Mouse (Mus musculus): ENCODE results near the gene Rp9.
"Not testable (repeated sequence)": the region's sequence is repeated elsewhere in the genome, so short reads cannot be mapped to it uniquely, and the experiment has no call there.

Gene Rp9

GRCm38 (mm10) chr9:22457142-22457835 is 12.3 kb downstream of the Rp9 start:
- DNase-seq: no peak

GRCm38 (mm10) chr9:22455041-22455440 is 14.5 kb downstream of the Rp9 start:
- no peak for DNase-seq

- DNase-seq: not testable (repeated sequence)
Observed at GRCm38 (mm10) chr9:22453990-22454389, 15.6 kb downstream of the Rp9 start, which contains the start of gene Gm17545. Gene Gm17545, plus strand, starts transcription at chr9:22454290.

- DNase-seq: no peak
Observed at GRCm38 (mm10) chr9:22453501-22453924, 16.0 kb downstream of the Rp9 start.

GRCm38 (mm10) chr9:22452697-22453096 is 16.8 kb downstream of the Rp9 start:
- no peak for DNase-seq

- no peak for DNase-seq
Observed at GRCm38 (mm10) chr9:22449209-22449608, 20.3 kb downstream of the Rp9 start.

- no peak for DNase-seq
Observed at GRCm38 (mm10) chr9:22448420-22448819, 21.1 kb downstream of the Rp9 start.

GRCm38 (mm10) chr9:22447213-22447612 is 22.3 kb downstream of the Rp9 start:
- DNase-seq: no peak

- DNase-seq: no peak
Observed at GRCm38 (mm10) chr9:22445123-22445522, 24.4 kb downstream of the Rp9 start.

GRCm38 (mm10) chr9:22443157-22443556 is 26.4 kb downstream of the Rp9 start:
- DNase-seq: no peak

GRCm38 (mm10) chr9:22438826-22439225 is 30.7 kb downstream of the Rp9 start:
- no peak for DNase-seq

GRCm38 (mm10) chr9:22434101-22434500 is 35.4 kb downstream of the Rp9 start:
- DNase-seq: no peak

GRCm38 (mm10) chr9:22433221-22433620 is 36.3 kb downstream of the Rp9 start:
- DNase-seq: no peak

GRCm38 (mm10) chr9:22430315-22430840 is 39.2 kb downstream of the Rp9 start:
- no peak for DNase-seq

- DNase-seq: no peak
Observed at GRCm38 (mm10) chr9:22429533-22430241, 39.9 kb downstream of the Rp9 start.

GRCm38 (mm10) chr9:22428666-22429410 is 40.7 kb downstream of the Rp9 start:
- DNase-seq: no peak

GRCm38 (mm10) chr9:22428028-22428665 is 41.4 kb downstream of the Rp9 start:
- DNase-seq: no peak

- no peak for DNase-seq
Observed at GRCm38 (mm10) chr9:22424719-22425118, 44.8 kb downstream of the Rp9 start.

- no peak for DNase-seq
Observed at GRCm38 (mm10) chr9:22424196-22424595, 45.3 kb downstream of the Rp9 start.

GRCm38 (mm10) chr9:22423507-22423906 is 46.0 kb downstream of the Rp9 start:
- DNase-seq: no peak

- no peak for DNase-seq
Observed at GRCm38 (mm10) chr9:22422559-22422958, 47.0 kb downstream of the Rp9 start.

- no peak for DNase-seq
Observed at GRCm38 (mm10) chr9:22420491-22420890, 49.1 kb downstream of the Rp9 start.

GRCm38 (mm10) chr9:22419877-22420276 is 49.7 kb downstream of the Rp9 start:
- DNase-seq: no peak

All from right cerebral cortex, postnatal 4 days (tissue).